Mouse (Mus musculus) E14TG2a.4 (cell line): ENCODE measurements at regions not wholly inside any gene's neighbourhood (a gene's known extent, or its start where the extent isn't known, plus 50 kb on each side); places are given as distances from the start of the nearest gene placed in this dataset.

Experiments used
- H3K27me3 ChIP-seq: 2 replicates; pipeline ENCODE4 v1.6.1; 2014; ENCODE audit warnings: low read length, control low read depth; ENCODE audit not compliant: insufficient read depth
- H3K36me3 ChIP-seq: 2 replicates; pipeline ENCODE4 v1.6.1; 2014; ENCODE audit warnings: low read length, control low read depth; ENCODE audit not compliant: insufficient read depth
- H3K4me1 ChIP-seq: replicated peaks from 2 replicates; pipeline ENCODE4 v1.6.1; 2014; ENCODE audit warnings: low read depth, low read length, control low read depth
- H3K4me3 ChIP-seq: replicated peaks from 2 replicates; pipeline ENCODE4 v1.5.1; 2014; ENCODE audit warnings: mild to moderate bottlenecking, low read length
- H3K9me3 ChIP-seq: 2 replicates; pipeline ENCODE4 v1.6.1; 2014; ENCODE audit warnings: low read length, control low read depth
- CTCF ChIP-seq: conservative IDR thresholded peaks from 2 replicates; pipeline ENCODE4 v1.5.1; 2014; ENCODE audit warnings: low read length
- NANOG ChIP-seq: IDR thresholded peaks from 2 replicates; pipeline ENCODE4 v1.6.1; 2014; ENCODE audit warnings: borderline replicate concordance, low read length, mixed read lengths
- POU5F1 ChIP-seq: IDR thresholded peaks from 2 replicates; pipeline ENCODE4 v1.6.1; 2014; ENCODE audit warnings: low read length, borderline replicate concordance

GRCm38 (mm10) chr6:78899952-78900351, 431.3 kb upstream of the Reg3g start:
- TF ChIP-seq POU5F1 (no peak), CTCF (peak; percentile 88)
- Histone ChIP-seq H3K4me1 (no peaks in the 10 kb centered on the region), H3K27me3 (no peaks in the 10 kb centered on the region), H3K36me3 (no peaks in the 10 kb centered on the region), H3K4me3 (no peak overlapping the region), H3K9me3 (no peaks in the 10 kb centered on the region)

DNA sequence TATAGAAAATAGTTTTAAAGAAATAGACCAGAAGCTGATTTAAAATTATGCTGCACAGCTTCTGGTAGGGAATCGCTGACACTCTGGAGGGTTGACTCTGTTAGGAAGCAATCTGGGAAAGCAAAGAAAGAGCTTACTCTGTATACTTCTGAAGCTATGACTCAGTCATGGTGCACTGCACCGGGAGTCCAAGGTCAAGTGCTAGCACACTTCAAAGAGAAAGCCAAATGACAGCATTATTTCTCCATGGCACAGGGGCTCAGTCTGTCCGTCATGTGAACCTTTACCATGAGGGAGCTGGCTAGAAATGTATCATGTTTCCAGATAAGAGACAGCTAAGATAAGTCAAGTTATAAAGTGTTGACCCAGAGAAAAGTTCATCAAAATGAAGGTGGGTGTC, 424.1 kb upstream of the Reg3g start:
- Histone ChIP-seq H3K4me1 (no peaks in the 10 kb centered on the region), H3K27me3 (no peaks in the 10 kb centered on the region), H3K9me3 (no peaks in the 10 kb centered on the region), H3K4me3 (no peak overlapping the region), H3K36me3 (no peaks in the 10 kb centered on the region)
- TF ChIP-seq NANOG (no peak), CTCF (no peak), POU5F1 (no peak)

GRCm38 (mm10) chr6:78863031-78863430, 394.4 kb upstream of the Reg3g start:
- no peaks in the 10 kb centered on the region for H3K27me3 ChIP-seq
- no peaks in the 10 kb centered on the region for H3K36me3 ChIP-seq
- H3K4me1 ChIP-seq, result no peaks in the 10 kb centered on the region
- no peak for TF ChIP-seq POU5F1
- no peak for TF ChIP-seq NANOG
- TF ChIP-seq CTCF, result no peak
- no peak overlapping the region for H3K4me3 ChIP-seq
- no peaks in the 10 kb centered on the region for H3K9me3 ChIP-seq

DNA sequence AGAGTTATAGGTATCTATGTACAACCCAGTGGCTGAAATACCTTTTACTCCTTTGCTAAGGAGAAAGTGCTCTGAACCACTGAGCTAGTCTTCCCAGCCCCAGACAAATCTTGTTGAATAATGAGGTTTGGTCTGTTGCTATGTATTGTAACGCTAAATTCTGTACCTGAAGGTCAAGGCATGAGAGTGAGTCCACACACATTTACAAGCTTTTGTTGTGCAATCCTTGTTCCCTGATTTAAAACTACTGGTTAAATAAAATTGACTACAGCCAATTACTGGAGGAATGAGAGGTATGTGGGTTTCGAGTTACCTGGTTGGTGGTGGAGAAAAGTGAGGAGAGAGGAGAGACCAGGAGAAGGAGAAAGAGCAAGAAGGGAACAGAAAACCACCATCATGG, 372.6 kb upstream of the Reg3g start:
- Histone ChIP-seq H3K4me1 (0 out of 2 replicates have a peak, but pooled peaks cover 4% of the 10 kb centered on the region), H3K36me3 (no peaks in the 10 kb centered on the region), H3K27me3 (no peaks in the 10 kb centered on the region), H3K9me3 (no peaks in the 10 kb centered on the region), H3K4me3 (no peak overlapping the region)
- TF ChIP-seq CTCF (no peak), NANOG (no peak), POU5F1 (no peak)

DNA sequence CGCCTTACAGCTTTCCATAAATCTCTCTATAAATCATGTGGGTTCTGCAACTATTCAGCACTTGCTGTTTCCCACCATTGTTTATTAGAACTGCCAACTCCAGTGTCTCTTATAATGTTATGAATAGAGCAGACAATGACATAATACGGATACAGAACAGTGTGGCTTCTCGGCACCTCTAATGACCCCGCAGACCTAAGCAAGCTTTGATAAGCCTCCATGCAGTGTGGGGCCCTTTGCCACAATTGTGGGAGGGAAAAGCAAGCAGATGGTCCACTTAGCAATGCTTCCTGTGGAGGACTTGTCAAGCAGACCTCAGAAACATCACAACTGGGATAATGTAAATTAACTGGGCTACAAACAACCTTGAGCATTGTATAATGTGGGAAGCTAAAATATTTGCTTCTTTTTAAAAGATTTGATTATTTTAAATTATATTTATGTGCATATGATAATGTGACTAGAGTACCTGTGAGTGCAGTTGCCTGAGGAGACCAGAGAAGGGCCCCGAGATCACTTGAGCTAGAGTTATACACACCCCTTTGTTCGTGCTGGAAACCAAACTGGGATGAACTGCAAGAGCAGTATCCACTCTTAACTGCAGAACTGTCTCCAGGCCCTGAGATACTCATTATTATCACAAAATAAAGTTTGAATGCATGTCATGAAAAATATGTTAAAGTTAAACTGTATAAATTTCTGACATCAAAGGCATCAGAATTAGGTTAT, 357.4 kb upstream of the Reg3g start:
- no peak for TF ChIP-seq POU5F1
- no peak for TF ChIP-seq NANOG
- no peak for TF ChIP-seq CTCF
- Histone ChIP-seq H3K36me3 (no peaks in the 10 kb centered on the region), H3K9me3 (no peaks in the 10 kb centered on the region), H3K4me3 (no peak overlapping the region), H3K27me3 (no peaks in the 10 kb centered on the region), H3K4me1 (no peaks in the 10 kb centered on the region)

DNA sequence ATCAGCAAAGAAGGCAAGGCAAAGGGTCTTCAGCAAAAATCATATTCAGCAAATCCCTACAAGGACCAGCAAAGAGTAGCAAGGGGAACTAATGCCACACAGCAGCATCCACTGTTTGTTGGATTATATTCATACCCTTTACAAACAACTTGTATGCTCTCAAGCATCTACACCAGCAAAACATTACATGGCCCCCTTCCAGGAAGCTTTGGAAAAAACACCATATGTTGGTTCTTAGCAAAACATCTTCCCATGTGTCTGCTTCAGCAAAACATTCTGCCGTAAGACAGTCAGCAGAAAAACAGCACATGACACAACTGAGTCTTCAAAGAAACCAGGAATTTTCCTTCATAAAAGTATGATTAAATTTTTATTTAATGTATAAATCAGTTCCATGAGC, 352.6 kb upstream of the Reg3g start:
- H3K4me1 ChIP-seq, result no peaks in the 10 kb centered on the region
- no peaks in the 10 kb centered on the region for H3K36me3 ChIP-seq
- H3K9me3 ChIP-seq, result no peaks in the 10 kb centered on the region
- no peaks in the 10 kb centered on the region for H3K27me3 ChIP-seq
- H3K4me3 ChIP-seq, result no peak overlapping the region
- no peak for TF ChIP-seq CTCF
- no peak for TF ChIP-seq POU5F1
- TF ChIP-seq NANOG, result no peak

DNA sequence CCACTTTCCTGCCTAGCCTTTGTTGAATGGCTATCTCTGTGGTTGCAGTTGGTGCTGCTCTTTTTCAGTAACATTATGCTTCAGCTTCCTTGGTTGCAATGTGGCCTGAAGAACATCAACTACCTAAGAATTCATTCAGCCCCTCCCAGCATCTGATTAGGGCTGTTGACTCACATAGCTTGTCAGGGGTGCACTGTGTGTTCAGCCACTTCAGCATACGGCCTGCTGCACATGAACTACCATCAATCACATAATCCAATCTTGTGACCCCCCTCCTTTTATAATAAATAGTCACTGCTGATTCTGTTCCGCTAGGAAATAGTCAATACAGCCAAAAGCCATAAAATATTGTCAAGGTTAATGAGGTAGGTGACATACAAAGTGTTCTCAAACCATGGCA, 328.3 kb upstream of the Reg3g start:
- no peaks in the 10 kb centered on the region for H3K9me3 ChIP-seq
- H3K36me3 ChIP-seq, result no peaks in the 10 kb centered on the region
- TF ChIP-seq CTCF (no peak), POU5F1 (no peak), NANOG (no peak)
- H3K4me1 ChIP-seq, result no peaks in the 10 kb centered on the region
- no peaks in the 10 kb centered on the region for H3K27me3 ChIP-seq
- H3K4me3 ChIP-seq, result no peak overlapping the region

- Histone ChIP-seq H3K27me3 (no peaks in the 10 kb centered on the region), H3K36me3 (no peaks in the 10 kb centered on the region), H3K9me3 (no peaks in the 10 kb centered on the region), H3K4me3 (no peak overlapping the region), H3K4me1 (no peaks in the 10 kb centered on the region)
- TF ChIP-seq NANOG, result no peak
- no peak for TF ChIP-seq CTCF
- TF ChIP-seq POU5F1, result no peak
Measured at GRCm38 (mm10) chr6:78788972-78789371, 320.3 kb upstream of the Reg3g start.

DNA sequence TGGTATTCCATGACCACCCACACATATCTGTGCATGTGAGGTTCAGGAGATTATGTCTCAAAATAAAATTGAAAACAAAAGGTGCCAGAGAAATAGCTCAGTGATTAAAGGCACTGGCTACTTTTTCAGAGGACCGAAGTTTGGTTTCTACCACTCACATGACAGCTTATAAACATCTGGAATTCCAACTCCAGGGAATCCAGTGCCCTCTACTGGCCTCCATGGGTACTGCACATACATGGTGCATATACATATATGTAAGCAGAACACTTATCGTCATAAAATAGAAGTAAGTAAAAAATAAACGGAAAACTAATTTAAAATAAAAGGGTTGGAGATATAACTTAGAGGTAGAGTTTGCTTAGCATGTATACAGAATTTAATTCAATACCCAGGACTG, 288.9 kb upstream of the Reg3g start:
- Histone ChIP-seq H3K4me1 (no peaks in the 10 kb centered on the region), H3K4me3 (no peak overlapping the region), H3K9me3 (no peaks in the 10 kb centered on the region), H3K36me3 (no peaks in the 10 kb centered on the region), H3K27me3 (no peaks in the 10 kb centered on the region)
- TF ChIP-seq POU5F1 (no peak), CTCF (peak; percentile 89)
